Mouse (Mus musculus) myocyte (in vitro differentiated cells): ENCODE measurements around the gene Kcnq1. TPM values are rescaled to one million over a fixed set of nuclear protein-coding genes. Genes with fewer than 3 reads are reported as not detected.

ENCODE experiments used
- H3K27me3 ChIP-seq: one replicate; pipeline ENCODE4 v1.6.1; 2011; ENCODE audit not compliant: control insufficient read depth, insufficient read depth, insufficient read length
- H3K36me3 ChIP-seq: one replicate; pipeline ENCODE4 v1.6.1; 2011; ENCODE audit not compliant: control insufficient read depth, insufficient read depth
- H3K4me2 ChIP-seq: one replicate; pipeline ENCODE4 v1.6.1; 2011; ENCODE audit warnings: low read depth, control low read depth
- H3K4me3 ChIP-seq: one replicate; pipeline ENCODE4 v1.5.1; 2011; ENCODE audit warnings: mild to moderate bottlenecking, control low read depth, moderate library complexity
- H3K79me2 ChIP-seq: one replicate; pipeline ENCODE4 v1.6.1; 2011; ENCODE audit not compliant: control insufficient read depth, insufficient read depth
- H3ac ChIP-seq: one replicate; pipeline ENCODE4 v1.6.1; 2011; ENCODE audit not compliant: control insufficient read depth, insufficient read length
- CEBPB ChIP-seq: IDR thresholded peaks from 2 replicates; pipeline ENCODE4 v1.6.1; 2011; ENCODE audit warnings: mild to moderate bottlenecking, moderate library complexity; ENCODE audit not compliant: poor library complexity, insufficient read depth, severe bottlenecking
- E2F4 ChIP-seq: IDR thresholded peaks from one replicate; pipeline ENCODE4 v1.6.1; 2011; ENCODE audit warnings: mild to moderate bottlenecking, control low read depth, moderate library complexity; ENCODE audit not compliant: insufficient read depth
- MAX ChIP-seq: IDR thresholded peaks from one replicate; pipeline ENCODE4 v1.6.1; 2011; ENCODE audit warnings: low read depth, mild to moderate bottlenecking, control low read depth
- MYOD1 ChIP-seq, 3 experiments: IDR thresholded peaks; one replicate each; pipeline ENCODE4 v1.6.1; 2011; ENCODE audit warnings: control low read depth in 2 of 3, low read depth in 2 of 3, mild to moderate bottlenecking in 2 of 3, moderate library complexity in 1 of 3; ENCODE audit not compliant: insufficient read length in 2 of 3, control insufficient read depth in 1 of 3
- MYOG ChIP-seq, 3 experiments: IDR thresholded peaks; one replicate each; pipeline ENCODE4 v1.6.1; 2011; ENCODE audit warnings: control low read depth in 2 of 3, low read depth in 2 of 3, mild to moderate bottlenecking in 2 of 3; ENCODE audit not compliant: insufficient read length in 2 of 3, control insufficient read depth in 1 of 3, insufficient read depth in 1 of 3
- POLR2A ChIP-seq: IDR thresholded peaks from one replicate; pipeline ENCODE4 v1.6.1; 2011; ENCODE audit warnings: low read depth, mild to moderate bottlenecking, control low read depth, moderate library complexity; ENCODE audit not compliant: insufficient read length
- POLR2AphosphoS2 ChIP-seq: IDR thresholded peaks from one replicate; pipeline ENCODE4 v1.6.1; 2011; ENCODE audit warnings: low read depth, control low read depth; ENCODE audit not compliant: insufficient read length
- REST ChIP-seq: IDR thresholded peaks from one replicate; pipeline ENCODE4 v1.6.1; 2011; ENCODE audit warnings: mild to moderate bottlenecking, control low read depth, moderate library complexity; ENCODE audit not compliant: insufficient read depth, insufficient read length
- SRF ChIP-seq: IDR thresholded peaks from one replicate; pipeline ENCODE4 v1.6.1; 2011; ENCODE audit warnings: low read depth; ENCODE audit not compliant: control insufficient read depth, insufficient read length
- TCF12 ChIP-seq: IDR thresholded peaks from one replicate; pipeline ENCODE4 v1.6.1; 2011; ENCODE audit warnings: mild to moderate bottlenecking, control low read depth; ENCODE audit not compliant: poor library complexity, insufficient read depth, severe bottlenecking
- TCF3 ChIP-seq: IDR thresholded peaks from one replicate; pipeline ENCODE4 v1.6.1; 2011; ENCODE audit warnings: low read depth, control low read depth; ENCODE audit not compliant: insufficient read length
- USF1 ChIP-seq: IDR thresholded peaks from one replicate; pipeline ENCODE4 v1.6.1; 2011; ENCODE audit warnings: low read depth, mild to moderate bottlenecking, control low read depth, moderate library complexity
- polyA plus RNA-seq: library from polyadenylated mRNA; unstranded; fragments of >200 nt; fragmentation: generic; extraction: Trizol; gene quantifications from one replicate; pipeline ENCODE4 v1.2.1, GENCODE M21; 2012; ENCODE audit warnings: missing spikeins

Gene Kcnq1
- polyA plus RNA-seq, 1 experiment = 0.12 TPM

DNA sequence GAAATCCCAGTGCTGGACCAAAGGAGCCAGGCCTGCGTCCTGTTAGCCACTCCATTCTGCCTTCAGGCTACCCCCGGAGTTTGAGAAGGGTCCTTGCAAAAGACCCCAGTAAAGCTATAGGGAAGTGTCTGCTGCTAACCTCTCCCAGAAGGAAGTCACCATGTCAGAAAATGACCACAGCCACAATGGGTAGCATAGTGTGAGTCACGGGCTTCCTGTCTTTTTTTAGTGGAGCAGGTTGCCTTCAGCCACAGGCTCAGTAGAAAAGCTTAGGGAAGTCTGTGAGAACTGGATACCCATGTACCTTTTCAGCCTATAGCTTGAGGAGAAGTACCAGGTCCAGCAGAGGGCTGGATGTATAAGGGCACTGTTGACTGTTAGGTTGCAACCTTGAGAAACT, 267.1 kb downstream of the Kcnq1 start:
- no peak overlapping the region for H3ac ChIP-seq
- H3K4me2 ChIP-seq = no peak overlapping the region
- TF ChIP-seq USF1 (no peak), CEBPB (no peak), REST (no peak), MYOD1 (IDR thresholded peaks at IDR 0.05; ENCODE audit: control insufficient read depth in 1 of 3, insufficient read length in 2 of 3, low read depth in 2 of 3) (no peak), SRF (no peak), E2F4 (no peak), TCF12 (no peak), MAX (no peak), POLR2A (no peak), POLR2AphosphoS2 (no peak), TCF3 (no peak), MYOG (IDR thresholded peaks at IDR 0.05; ENCODE audit: control insufficient read depth in 1 of 3, insufficient read depth in 1 of 3, insufficient read length in 2 of 3, low read depth in 2 of 3) (no peak)
- H3K36me3 ChIP-seq = no peaks in the 10 kb centered on the region
- peaks cover 5% of the 10 kb centered on the region for H3K27me3 ChIP-seq
- no peak overlapping the region for H3K4me3 ChIP-seq
- H3K79me2 ChIP-seq = no peaks in the 10 kb centered on the region

DNA sequence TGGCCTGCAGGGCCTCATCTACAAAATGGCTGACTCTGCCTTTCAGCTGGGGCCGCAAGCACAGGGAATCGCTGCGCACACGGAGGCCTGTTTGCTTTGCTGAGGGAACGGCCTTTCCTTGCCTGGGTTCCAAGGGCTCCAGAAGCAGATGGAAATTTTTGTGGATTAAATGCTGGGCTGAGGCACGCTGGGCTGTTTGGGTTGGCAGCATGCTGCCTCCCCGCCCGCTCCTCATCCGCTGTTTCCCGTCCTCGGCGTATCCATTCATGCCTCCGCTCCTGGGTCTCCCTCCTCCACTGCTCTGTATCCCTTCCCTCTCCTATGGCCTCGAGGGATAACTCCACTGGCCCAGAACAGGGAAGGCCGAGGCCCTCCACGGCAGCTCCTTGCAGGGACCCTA, 269.8 kb downstream of the Kcnq1 start:
- Histone ChIP-seq H3K79me2 (no peaks in the 10 kb centered on the region), H3ac (no peak overlapping the region), H3K4me2 (no peak overlapping the region), H3K27me3 (peaks cover 11% of the 10 kb centered on the region), H3K36me3 (no peaks in the 10 kb centered on the region), H3K4me3 (no peak overlapping the region)
- TF ChIP-seq E2F4 (no peak), CEBPB (no peak), POLR2A (no peak), MYOG (IDR thresholded peaks at IDR 0.05; ENCODE audit: control insufficient read depth in 1 of 3, insufficient read depth in 1 of 3, insufficient read length in 2 of 3, low read depth in 2 of 3) (no peak), USF1 (no peak), REST (no peak), POLR2AphosphoS2 (no peak), MYOD1 (IDR thresholded peaks at IDR 0.05; ENCODE audit: control insufficient read depth in 1 of 3, insufficient read length in 2 of 3, low read depth in 2 of 3) (no peak), TCF3 (no peak), SRF (no peak), TCF12 (no peak), MAX (no peak)

DNA sequence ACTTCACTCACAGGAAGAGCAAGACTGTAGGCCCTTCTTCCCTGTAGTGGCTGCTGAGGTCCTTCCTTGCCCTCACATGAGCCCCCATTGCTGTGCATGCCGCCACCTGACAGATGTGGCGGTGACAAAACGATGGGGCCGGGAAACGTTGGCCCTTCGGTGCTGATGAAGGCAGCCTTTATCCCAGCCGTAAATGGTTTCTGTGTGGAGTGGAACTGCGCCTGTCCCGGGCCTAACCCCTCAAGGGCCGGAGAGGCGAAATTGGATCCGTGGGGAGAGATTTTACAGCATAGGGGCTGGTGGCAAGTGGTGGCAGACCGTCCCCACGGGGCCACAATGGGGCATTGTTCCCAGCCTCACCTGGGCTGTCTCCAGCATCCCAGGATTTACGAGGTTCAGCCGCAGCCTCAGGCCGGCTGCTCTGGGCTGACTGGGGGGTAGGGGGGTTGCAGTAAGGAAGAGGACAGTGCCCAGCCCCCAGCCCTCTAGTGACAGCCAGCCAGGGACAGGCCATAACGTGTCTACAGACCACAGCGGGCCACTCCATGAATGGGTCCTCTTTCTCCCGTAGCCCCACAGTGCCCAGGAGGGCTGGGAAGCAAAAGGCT, 274.4 kb downstream of the Kcnq1 start:
- TF ChIP-seq REST (no peak), MAX (no peak), MYOD1 (IDR thresholded peaks at IDR 0.05; ENCODE audit: control insufficient read depth in 1 of 3, insufficient read length in 2 of 3, low read depth in 2 of 3) (no peak), USF1 (no peak), TCF12 (no peak), MYOG (IDR thresholded peaks at IDR 0.05; ENCODE audit: control insufficient read depth in 1 of 3, insufficient read depth in 1 of 3, insufficient read length in 2 of 3, low read depth in 2 of 3) (no peak), SRF (no peak), POLR2AphosphoS2 (no peak), E2F4 (no peak), CEBPB (no peak), POLR2A (no peak), TCF3 (no peak)
- Histone ChIP-seq H3K79me2 (no peaks in the 10 kb centered on the region), H3K36me3 (no peaks in the 10 kb centered on the region), H3K4me3 (no peak overlapping the region), H3ac (no peak overlapping the region), H3K4me2 (no peak overlapping the region), H3K27me3 (peaks cover 33% of the 10 kb centered on the region)

DNA sequence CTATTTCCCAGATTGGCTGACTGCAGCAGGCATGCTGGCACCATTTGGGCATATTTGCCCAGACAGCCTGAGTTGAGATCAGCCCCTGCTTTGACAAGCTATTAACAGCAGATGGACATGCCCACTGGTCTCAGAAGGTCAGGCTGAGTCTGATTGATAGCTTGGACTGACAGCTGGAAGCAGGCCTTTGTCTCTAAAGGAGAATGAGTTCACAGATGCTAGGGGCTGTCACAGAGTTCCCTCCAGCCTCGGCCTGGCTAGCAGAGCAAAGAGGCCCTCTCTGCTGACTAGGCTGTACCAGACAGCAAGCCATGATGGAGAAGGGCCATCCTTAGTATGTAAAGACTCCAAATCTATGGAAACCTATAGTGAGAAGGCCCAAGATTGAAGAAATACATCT, 280.5 kb downstream of the Kcnq1 start:
- no peak for TF ChIP-seq CEBPB
- no peak for TF ChIP-seq POLR2A
- TF ChIP-seq TCF3 = no peak
- TF ChIP-seq MYOD1 (IDR thresholded peaks at IDR 0.05; ENCODE audit: control insufficient read depth in 1 of 3, insufficient read length in 2 of 3, low read depth in 2 of 3) = no peak
- TF ChIP-seq POLR2AphosphoS2 = no peak
- TF ChIP-seq USF1 = no peak
- TF ChIP-seq MAX = no peak
- no peak overlapping the region for H3ac ChIP-seq
- H3K4me3 ChIP-seq = no peak overlapping the region
- no peaks in the 10 kb centered on the region for H3K36me3 ChIP-seq
- H3K79me2 ChIP-seq = no peaks in the 10 kb centered on the region
- no peak overlapping the region for H3K4me2 ChIP-seq
- H3K27me3 ChIP-seq = peaks cover 31% of the 10 kb centered on the region
